Mouse (Mus musculus) limb, embryonic 15.5 days (tissue): ENCODE results near the gene Bpifb3. TPM values are rescaled to one million over a fixed set of nuclear protein-coding genes. Genes with fewer than 3 reads are reported as not detected.

Experiments used
- ATAC-seq: fragments of 200-750 bp; cut with Nextera tagmentation; 2 replicates; pipeline ENCODE4 v1.8.0; 2017; ENCODE audit warnings: low read depth, moderate TSS enrichment; ENCODE audit not compliant: insufficient number of reproducible peaks, low FRiP score, low TSS enrichment
- H3K27ac ChIP-seq: fragments of 300-500 bp; sonication (generic); 2 replicates; pipeline ENCODE4 v1.5.1; 2015; ENCODE audit warnings: moderate library complexity, mild to moderate bottlenecking, inconsistent platforms
- H3K27me3 ChIP-seq: fragments of 300-500 bp; sonication (generic); 2 replicates; pipeline ENCODE4 v1.6.1; 2015; ENCODE audit warnings: inconsistent platforms
- H3K36me3 ChIP-seq: fragments of 300-500 bp; sonication (generic); 2 replicates; pipeline ENCODE4 v1.6.1; 2015; ENCODE audit warnings: inconsistent platforms
- H3K4me1 ChIP-seq: fragments of 300-500 bp; sonication (generic); 2 replicates; pipeline ENCODE4 v1.6.1; 2015; ENCODE audit warnings: inconsistent platforms
- H3K4me2 ChIP-seq: fragments of 300-500 bp; sonication (generic); 2 replicates; pipeline ENCODE4 v1.6.1; 2015; ENCODE audit warnings: mild to moderate bottlenecking, inconsistent platforms
- H3K4me3 ChIP-seq: fragments of 300-500 bp; sonication (generic); 2 replicates; pipeline ENCODE4 v1.5.1; 2015; ENCODE audit warnings: mild to moderate bottlenecking, inconsistent platforms
- H3K9ac ChIP-seq: fragments of 300-500 bp; sonication (generic); 2 replicates; pipeline ENCODE4 v1.6.1; 2015; ENCODE audit warnings: inconsistent platforms
- H3K9me3 ChIP-seq: fragments of 300-500 bp; sonication (generic); 2 replicates; pipeline ENCODE4 v1.6.1; 2016; ENCODE audit warnings: inconsistent platforms
- WGBS: fragments of 180-500 bp; shearing (Covaris S2); methylation state at CpG from one replicate; pipeline ENCODE4 v1.1.7; 2015; 5-methylcytosine and 5-hydroxymethylcytosine counted together
- polyA plus RNA-seq: library from polyadenylated mRNA; unstranded; fragments of >200 nt; fragmentation: Nextera tagmentation; extraction: Ambion mirVana; gene quantifications from 2 replicates; pipeline ENCODE4 v1.2.1, GENCODE M21; 2015

Bpifb3 gene
- polyA plus RNA-seq = not detected in 2 replicates

- no peak within 1 kb of the TSS for H3K4me3 ChIP-seq
- no peaks in the 10 kb centered on the region for H3K4me1 ChIP-seq
- H3K9me3 ChIP-seq = no peaks in the 10 kb centered on the region
- no peak within 1 kb of the TSS for H3K27ac ChIP-seq
- no peaks in the 10 kb centered on the region for H3K36me3 ChIP-seq
- 74% methylated on average over 8 of the region's 8 CpGs for WGBS
- no peak for ATAC-seq
- H3K4me2 ChIP-seq = no peak within 1 kb of the TSS
- H3K9ac ChIP-seq = no peak within 1 kb of the TSS
- H3K27me3 ChIP-seq = no peaks in the 10 kb centered on the region
These were observed at the start of gene Bpifb3 for GRCm38 (mm10) chr2:153917930-153918329. Gene Bpifb3 (plus strand): TSS chr2:153918230.

- no peaks in the 10 kb centered on the region for H3K4me1 ChIP-seq
- no peak within 1 kb of the TSS for H3K4me3 ChIP-seq
- no peaks in the 10 kb centered on the region for H3K36me3 ChIP-seq
- H3K4me2 ChIP-seq = no peak within 1 kb of the TSS
- H3K27me3 ChIP-seq = no peaks in the 10 kb centered on the region
- no peak within 1 kb of the TSS for H3K9ac ChIP-seq
- ATAC-seq = no peak
- H3K27ac ChIP-seq = no peak within 1 kb of the TSS
- no peaks in the 10 kb centered on the region for H3K9me3 ChIP-seq
- 85% methylated on average over 4 of the region's 4 CpGs for WGBS
These were observed 47.0 kb upstream of the Bpifb3 start, which contains the start of gene Sun5 for GRCm38 (mm10) chr2:153870984-153871383. Gene Sun5 (minus strand): TSS chr2:153871084.

GRCm38 (mm10) chr2:153874745-153875144, 43.3 kb upstream of the Bpifb3 start, which contains the start of gene Bpifb2:
Gene Bpifb2 (plus strand): TSS chr2:153875045.
- H3K4me3 ChIP-seq = no peak within 1 kb of the TSS
- H3K4me2 ChIP-seq = no peak within 1 kb of the TSS
- H3K27me3 ChIP-seq = no peaks in the 10 kb centered on the region
- no peak within 1 kb of the TSS for H3K27ac ChIP-seq
- no peaks in the 10 kb centered on the region for H3K9me3 ChIP-seq
- no peaks in the 10 kb centered on the region for H3K36me3 ChIP-seq
- no peaks in the 10 kb centered on the region for H3K4me1 ChIP-seq
- ATAC-seq = no peak
- 77% methylated on average over 9 of the region's 9 CpGs for WGBS
- no peak within 1 kb of the TSS for H3K9ac ChIP-seq

DNA sequence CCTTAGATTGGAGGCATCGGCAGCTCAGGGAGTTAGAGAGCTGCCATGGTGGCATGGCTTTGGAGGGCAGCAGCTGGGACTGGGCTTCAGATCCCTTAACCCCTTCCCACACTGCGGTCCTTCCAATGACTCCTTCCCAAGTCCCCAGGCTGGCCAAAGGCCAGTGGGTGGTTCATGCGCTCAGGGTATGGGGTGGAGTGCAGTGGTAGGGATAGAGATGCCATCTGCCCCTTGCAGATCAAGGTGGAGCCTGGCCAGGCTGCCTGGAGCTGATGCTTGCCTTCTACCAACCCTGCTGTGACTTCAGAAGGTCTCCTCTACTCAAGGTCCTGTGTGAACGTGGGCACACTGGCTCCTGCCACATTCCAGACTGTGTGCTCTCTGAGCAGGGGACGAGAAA, 18.9 kb upstream of the Bpifb3 start:
- H3K4me2 ChIP-seq = no peak overlapping the region
- H3K27ac ChIP-seq = no peak overlapping the region
- H3K4me1 ChIP-seq = no peaks in the 10 kb centered on the region
- 76% methylated on average over 5 of the region's 5 CpGs for WGBS
- H3K36me3 ChIP-seq = no peaks in the 10 kb centered on the region
- no peak overlapping the region for H3K4me3 ChIP-seq
- no peak overlapping the region for H3K9ac ChIP-seq
- H3K9me3 ChIP-seq = no peaks in the 10 kb centered on the region
- no peak for ATAC-seq
- H3K27me3 ChIP-seq = no peaks in the 10 kb centered on the region

- no peaks in the 10 kb centered on the region for H3K36me3 ChIP-seq
- no peak within 1 kb of the TSS for H3K27ac ChIP-seq
- no peak within 1 kb of the TSS for H3K4me3 ChIP-seq
- H3K27me3 ChIP-seq = no peaks in the 10 kb centered on the region
- 65% methylated on average over 4 of the region's 4 CpGs for WGBS
- H3K9me3 ChIP-seq = no peaks in the 10 kb centered on the region
- H3K9ac ChIP-seq = no peak within 1 kb of the TSS
- no peak within 1 kb of the TSS for H3K4me2 ChIP-seq
- no peaks in the 10 kb centered on the region for H3K4me1 ChIP-seq
- ATAC-seq = no peak
These were observed 17.9 kb upstream of the Bpifb3 start, which contains the start of gene Bpifb6 for GRCm38 (mm10) chr2:153900088-153900487. Gene Bpifb6 (plus strand): TSS chr2:153900388.

DNA sequence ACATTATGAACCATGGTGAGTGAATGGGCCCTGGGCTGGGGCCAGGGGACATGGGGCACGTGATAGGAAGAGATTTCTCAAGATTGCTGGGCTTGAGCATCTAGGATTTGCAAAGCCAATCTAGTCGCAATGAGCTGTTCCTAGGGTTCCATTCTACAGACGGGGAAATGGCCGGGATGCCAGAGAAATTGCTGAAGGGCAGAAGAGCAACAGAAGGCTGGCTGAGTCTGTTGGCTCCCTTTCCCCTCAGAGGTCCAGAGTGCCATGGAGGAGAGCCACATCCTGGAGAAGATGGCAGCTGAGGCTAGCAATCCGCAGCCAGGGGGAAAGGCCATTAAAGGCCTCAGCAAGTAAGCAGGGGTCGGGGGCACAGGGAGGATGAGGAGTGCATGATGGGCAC, 15.3 kb upstream of the Bpifb3 start:
- ATAC-seq = no peak
- no peaks in the 10 kb centered on the region for H3K9me3 ChIP-seq
- H3K27ac ChIP-seq = no peak overlapping the region
- H3K4me3 ChIP-seq = no peak overlapping the region
- H3K4me2 ChIP-seq = no peak overlapping the region
- no peaks in the 10 kb centered on the region for H3K4me1 ChIP-seq
- H3K9ac ChIP-seq = no peak overlapping the region
- no peaks in the 10 kb centered on the region for H3K36me3 ChIP-seq
- H3K27me3 ChIP-seq = no peaks in the 10 kb centered on the region
- 80% methylated on average over 6 of the region's 6 CpGs for WGBS

DNA sequence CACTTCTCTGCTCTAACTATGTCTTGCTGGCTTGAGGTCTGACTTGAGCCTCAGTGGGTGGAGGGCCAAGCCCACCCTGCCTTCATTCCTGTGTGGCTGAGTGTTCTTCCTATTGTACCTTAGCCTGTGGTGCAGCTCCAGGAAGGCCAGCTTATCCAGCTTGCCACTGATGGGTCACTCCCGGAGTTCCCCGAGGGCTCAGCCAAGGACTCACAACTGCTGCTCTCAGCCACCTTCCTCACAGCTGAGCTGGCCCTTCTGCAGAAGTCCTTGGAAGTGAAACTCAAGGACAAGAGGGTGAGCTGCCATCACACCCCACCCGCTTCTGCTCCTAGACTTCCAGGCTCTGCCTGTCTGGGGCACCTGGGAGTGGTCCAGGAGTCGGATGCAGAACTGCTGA, 11.4 kb upstream of the Bpifb3 start:
- Histone ChIP-seq H3K27ac (no peak overlapping the region), H3K27me3 (no peaks in the 10 kb centered on the region), H3K4me3 (no peak overlapping the region), H3K4me1 (no peaks in the 10 kb centered on the region), H3K36me3 (no peaks in the 10 kb centered on the region), H3K4me2 (no peak overlapping the region), H3K9me3 (no peaks in the 10 kb centered on the region), H3K9ac (no peak overlapping the region)
- WGBS = 78% methylated on average over 4 of the region's 4 CpGs
- no peak for ATAC-seq

DNA sequence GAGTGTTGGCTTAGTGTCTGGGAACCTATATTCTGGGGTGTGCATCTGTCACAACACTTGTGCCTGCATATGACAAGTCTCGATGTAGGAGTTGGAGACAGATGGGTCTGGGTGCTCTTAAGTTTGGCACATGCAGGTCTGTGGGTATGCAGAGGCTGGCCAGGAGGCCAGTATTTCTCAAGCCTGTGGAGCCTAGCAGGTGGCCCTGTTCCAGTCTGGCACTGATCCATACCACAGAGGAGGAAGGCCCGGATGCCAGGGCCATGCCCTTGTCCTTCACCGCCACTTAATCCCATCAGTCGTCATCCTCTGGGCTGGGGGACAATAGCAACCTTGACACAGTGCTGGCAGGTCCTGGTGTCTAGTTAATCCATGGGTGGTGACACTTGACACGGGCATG, 3.9 kb upstream of the Bpifb3 start:
- WGBS = 74% methylated on average over 5 of the region's 5 CpGs
- H3K9ac ChIP-seq = no peak overlapping the region

DNA sequence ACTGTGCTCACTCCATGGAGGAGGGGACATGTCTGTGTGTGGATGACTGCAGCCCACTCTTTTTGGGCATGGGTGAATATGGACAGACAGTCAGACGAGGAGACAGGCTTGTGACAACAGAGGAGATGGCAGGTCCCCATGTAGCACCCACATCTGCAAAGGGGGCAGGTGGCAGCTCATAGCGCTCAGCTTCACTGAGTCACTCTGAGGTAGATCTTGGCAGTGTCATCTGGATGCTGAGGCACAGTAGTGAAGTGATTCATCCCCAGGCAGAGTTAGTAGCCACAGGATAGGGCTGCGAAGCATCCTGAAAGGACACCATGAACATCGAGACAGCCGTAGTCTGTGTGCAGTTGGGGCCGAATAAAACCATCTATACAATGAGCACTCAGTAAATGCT, 3.2 kb downstream of the Bpifb3 start:
- Histone ChIP-seq H3K9ac (no peak overlapping the region), H3K4me1 (no peaks in the 10 kb centered on the region), H3K36me3 (no peaks in the 10 kb centered on the region), H3K4me3 (no peak overlapping the region), H3K27me3 (no peaks in the 10 kb centered on the region), H3K9me3 (no peaks in the 10 kb centered on the region), H3K4me2 (no peak overlapping the region), H3K27ac (no peak overlapping the region)
- 78% methylated on average over 6 of the region's 6 CpGs for WGBS
- ATAC-seq = no peak

More for the DNA sequence above, 3.9 kb upstream of the Bpifb3 start:
- Histone ChIP-seq H3K27ac (no peak overlapping the region), H3K4me2 (no peak overlapping the region), H3K4me3 (no peak overlapping the region), H3K27me3 (no peaks in the 10 kb centered on the region), H3K4me1 (no peaks in the 10 kb centered on the region), H3K9me3 (no peaks in the 10 kb centered on the region), H3K36me3 (no peaks in the 10 kb centered on the region)
- ATAC-seq = no peak

DNA sequence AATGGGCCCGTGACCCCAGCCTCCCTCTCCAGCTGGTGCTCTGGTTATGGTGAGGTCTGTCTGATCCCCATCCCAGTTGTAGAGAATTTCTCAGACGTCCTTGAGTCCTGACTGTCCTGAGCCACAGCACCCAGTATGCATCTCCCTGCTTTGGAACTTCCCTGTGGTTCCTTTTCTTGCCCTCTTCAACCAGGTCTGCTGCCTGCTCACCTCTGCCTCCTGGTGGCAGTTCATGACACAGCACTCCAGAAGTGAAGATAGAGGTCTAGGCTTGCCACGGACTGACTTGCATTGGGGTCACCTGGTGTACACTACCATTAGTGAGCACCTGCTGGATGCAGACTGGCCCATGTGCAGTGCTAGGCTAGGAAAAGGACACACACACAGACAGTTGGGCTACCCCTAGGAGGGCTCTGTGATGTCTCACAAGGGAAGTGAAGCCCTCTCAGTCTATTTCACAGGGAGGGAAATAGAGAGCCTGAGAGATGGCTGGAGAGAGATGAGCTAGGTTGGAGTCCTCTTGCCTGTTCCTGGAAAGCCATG, 11.9 kb downstream of the Bpifb3 start:
- no peaks in the 10 kb centered on the region for H3K36me3 ChIP-seq
- H3K4me3 ChIP-seq = no peak overlapping the region
- H3K9me3 ChIP-seq = no peaks in the 10 kb centered on the region
- ATAC-seq = no peak
- 42% methylated on average over 3 of the region's 3 CpGs for WGBS
- H3K4me1 ChIP-seq = no peaks in the 10 kb centered on the region
- H3K9ac ChIP-seq = no peak overlapping the region
- H3K27me3 ChIP-seq = no peaks in the 10 kb centered on the region
- no peak overlapping the region for H3K4me2 ChIP-seq
- no peak overlapping the region for H3K27ac ChIP-seq

- Histone ChIP-seq H3K9me3 (no peaks in the 10 kb centered on the region), H3K4me2 (no peak overlapping the region), H3K4me1 (no peaks in the 10 kb centered on the region), H3K27ac (no peak overlapping the region), H3K27me3 (no peaks in the 10 kb centered on the region), H3K36me3 (no peaks in the 10 kb centered on the region), H3K4me3 (no peak overlapping the region), H3K9ac (no peak overlapping the region)
- ATAC-seq = no peak
- WGBS = 71% methylated on average over 6 of the region's 6 CpGs
These were observed 13.1 kb downstream of the Bpifb3 start for GRCm38 (mm10) chr2:153931125-153931524.

DNA sequence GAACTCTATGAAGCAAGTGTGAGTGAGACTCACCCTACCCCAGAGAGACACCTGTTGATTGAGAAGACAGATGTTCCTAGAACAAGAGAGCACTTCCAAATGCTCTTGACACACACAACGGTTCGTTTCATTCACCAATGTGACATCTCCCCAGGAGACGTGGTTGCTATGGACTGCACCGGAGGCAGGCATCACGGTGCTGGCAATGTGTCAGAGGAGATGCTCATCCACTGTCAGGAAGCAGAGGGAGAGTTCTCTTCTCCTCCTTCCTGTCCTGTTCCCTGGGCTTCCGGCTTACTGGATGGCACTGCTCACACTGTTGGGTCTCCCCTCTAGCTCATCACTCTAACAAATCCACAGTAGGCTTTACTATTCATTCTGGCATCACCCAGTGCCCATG, 15.3 kb downstream of the Bpifb3 start:
- no peak for ATAC-seq
- H3K27me3 ChIP-seq = no peaks in the 10 kb centered on the region
- H3K36me3 ChIP-seq = no peaks in the 10 kb centered on the region
- no peak overlapping the region for H3K4me2 ChIP-seq
- H3K4me1 ChIP-seq = no peaks in the 10 kb centered on the region
- no peaks in the 10 kb centered on the region for H3K9me3 ChIP-seq
- H3K4me3 ChIP-seq = no peak overlapping the region
- H3K9ac ChIP-seq = no peak overlapping the region
- no peak overlapping the region for H3K27ac ChIP-seq
- 75% methylated on average over 6 of the region's 6 CpGs for WGBS

- Histone ChIP-seq H3K27ac (no peak overlapping the region), H3K4me3 (no peak overlapping the region), H3K4me1 (no peaks in the 10 kb centered on the region), H3K9me3 (no peaks in the 10 kb centered on the region), H3K27me3 (no peaks in the 10 kb centered on the region), H3K4me2 (no peak overlapping the region), H3K36me3 (no peaks in the 10 kb centered on the region), H3K9ac (no peak overlapping the region)
- WGBS = 90% methylated on average over 6 of the region's 6 CpGs
- no peak for ATAC-seq
These were observed 17.3 kb downstream of the Bpifb3 start for GRCm38 (mm10) chr2:153935348-153935747.
